8 mouse cellular contexts compared by ENCODE assay signal in genomic region chr8:83652030-83652743, GRCm38 (mm10). TPM values are rescaled to one million over a fixed set of nuclear protein-coding genes. Genes with fewer than 3 reads are reported as not detected.
A peak's percentile ranks its signal among the peaks of the same experiment; 100 is the strongest.
DNase-seq lines count a peak whose midpoint lies in the region; ATAC-seq lines count a peak whose summit lies in the region.

TSS of gene Gipc1 (plus strand) at chr8:83652677.

- H3K4me1 ChIP-seq in hindbrain, embryonic 16.5 days (ENCODE audit: control insufficient read depth, insufficient read depth, low read depth, low read length), result peaks cover 17% of the 10 kb centered on the region

- peaks cover 44% of the 10 kb centered on the region for H3K79me2 ChIP-seq in macrophage (ENCODE audit: inconsistent target)

- peak within 1 kb of the TSS; percentile 89 for H3K27ac ChIP-seq in hindbrain, embryonic 16.5 days (ENCODE audit: low read depth, low read length)
- peak within 1 kb of the TSS; percentile 70 for H3K27ac ChIP-seq in macrophage

- peak within 1 kb of the TSS; percentile 90 for H3K4me3 ChIP-seq in hindbrain, embryonic 16.5 days (ENCODE audit: low read length)
- peak within 1 kb of the TSS; percentile 97 for H3K4me3 ChIP-seq in macrophage (ENCODE audit: inconsistent target)

- no peaks in the 10 kb centered on the region for H3K27me3 ChIP-seq in hindbrain, embryonic 16.5 days (replicated peaks; ENCODE audit: control insufficient read depth, insufficient read depth, low read length)

- peak; percentile 96 for ATAC-seq in hindbrain, embryonic 16.5 days

- H3K9me3 ChIP-seq in hindbrain, embryonic 16.5 days (ENCODE audit: control insufficient read depth, low read length), result no peaks in the 10 kb centered on the region

- peak within 1 kb of the TSS; percentile 80 for H3K4me2 ChIP-seq in hindbrain, embryonic 16.5 days (ENCODE audit: low read length)

- DNase-seq in WW6 (ENCODE audit: low read depth, low spot score), result peak; percentile 99
- peak; percentile 84 to 94 for DNase-seq in cerebellum, postnatal 4 days (ENCODE audit: low spot score in 2 of 2)
- peak; percentile 96 for DNase-seq in gastrocnemius, adult 18-20 months (ENCODE audit: low spot score)
- peak; percentile 95 to 96 for DNase-seq in left cerebral cortex, adult 18-20 months (ENCODE audit: low spot score in 2 of 2)
- peak; percentile 98 for DNase-seq in right cerebral cortex, adult 18-20 months
- peak; percentile 85 for DNase-seq in urinary bladder, postnatal 10 days (ENCODE audit: low spot score)

- no peaks in the 10 kb centered on the region for H3K36me3 ChIP-seq in hindbrain, embryonic 16.5 days (ENCODE audit: control insufficient read depth, insufficient read depth, low read length)
- H3K36me3 ChIP-seq in macrophage (ENCODE audit: inconsistent target), result no peaks in the 10 kb centered on the region

- 4% methylated on average over 41 of the region's 50 CpGs for WGBS in hindbrain, embryonic 16.5 days
- WGBS in macrophage (ENCODE audit: missing documents), result 5% methylated on average over 50 of the region's 50 CpGs

- peak within 1 kb of the TSS; percentile 89 for H3K9ac ChIP-seq in hindbrain, embryonic 16.5 days (ENCODE audit: low read depth, low read length)

RNA-seq across cellular contexts. Expression of gene Gipc1, which starts in this region (rescaled TPM):
- total RNA-seq in gastrocnemius, adult 18-20 months (2021), result 10 to 100 TPM; 16.6 to 16.9 TPM
- 135 TPM in 2 replicates for polyA plus RNA-seq in hindbrain, embryonic 16.5 days (2015; fragmentation: Nextera tagmentation; extraction: Ambion mirVana)
- total RNA-seq in left cerebral cortex, adult 18-20 months (2021), result 10 to 100 TPM; 86.0 to 86.7 TPM
- total RNA-seq in macrophage (2018; cell fraction: chromatin; rRNA removed), result 10 to 100 TPM in 22 of 26 experiments, 1 to 10 TPM in 4; 6.4 to 48.2 (median 23.5) TPM
- 10 to 100 TPM; 48.5 to 83.3 (median 66.8) TPM for total RNA-seq in macrophage (2018; cell fraction: cytosol; rRNA removed)
- total RNA-seq in macrophage (2018; cell fraction: nucleus; rRNA removed), result 10 to 100 TPM; 18.3 to 59.7 (median 27.7) TPM
- polyA plus RNA-seq in macrophage (2018), result 61.6 to 92.5 TPM (median 64.4 TPM) in 3 replicates

Comparison
In these comparisons a context has a peak if more than half of its experiments do, and no peak if none do; other contexts are left out.
1. Peak in every context shown above with its lines: DNase-seq, ATAC-seq, H3K4me3 ChIP-seq and H3K27ac ChIP-seq.
2. RNA of gene Gipc1 (total RNA-seq): 86.0 to 86.7 TPM in left cerebral cortex, adult 18-20 months; 16.6 to 16.9 TPM in gastrocnemius, adult 18-20 months; every median in the first group is over 4 times any median in the second.